Mouse (Mus musculus) heart, adult 2 months (tissue): ENCODE data around the gene Luc7l. TPM values are rescaled to one million over a fixed set of nuclear protein-coding genes. Genes with fewer than 3 reads are reported as not detected.

Experiments used
- DNase-seq, 2 experiments: peaks; one replicate each; pipeline ENCODE4 v3.0.0; 2021
- H3K27ac ChIP-seq: fragments of 200-600 bp; 2 replicates; pipeline ENCODE4 v1.8.1; 2022
- H3K27me3 ChIP-seq: fragments of 200-500 bp; 2 replicates; pipeline ENCODE4 v1.6.1; 2012; ENCODE audit warnings: mild to moderate bottlenecking, low read length, inconsistent platforms, mixed read lengths; ENCODE audit not compliant: control insufficient read depth, insufficient read depth
- H3K36me3 ChIP-seq: fragments of 200-500 bp; 2 replicates; pipeline ENCODE4 v1.6.1; 2012; ENCODE audit warnings: low read length, inconsistent platforms; ENCODE audit not compliant: control insufficient read depth, insufficient read depth
- H3K4me1 ChIP-seq: fragments of 200-500 bp; 2 replicates; pipeline ENCODE4 v1.6.1; 2011; ENCODE audit warnings: low read length; ENCODE audit not compliant: control insufficient read depth, insufficient read depth
- H3K4me3 ChIP-seq: fragments of 200-600 bp; 2 replicates; pipeline ENCODE4 v1.8.1; 2022
- H3K79me2 ChIP-seq: fragments of 200-500 bp; replicated peaks from 2 replicates; pipeline ENCODE4 v1.6.1; 2012; ENCODE audit warnings: mild to moderate bottlenecking, inconsistent platforms, low read length, moderate library complexity, mixed read lengths; ENCODE audit not compliant: control insufficient read depth, insufficient read depth
- H3K9ac ChIP-seq: fragments of 200-500 bp; 2 replicates; pipeline ENCODE4 v1.6.1; 2012; ENCODE audit warnings: low read depth, mild to moderate bottlenecking, control low read depth, inconsistent platforms, low read length, mixed read lengths
- CTCF ChIP-seq: fragments of 200-600 bp; IDR thresholded peaks from 2 replicates; pipeline ENCODE4 v1.8.1; 2022; ENCODE audit warnings: antibody characterized with exemption, mild to moderate bottlenecking, moderate library complexity
- EP300 ChIP-seq: fragments of 200-500 bp; IDR thresholded peaks from 2 replicates; pipeline ENCODE4 v1.6.1; 2011; ENCODE audit warnings: low read depth, low read length, control low read depth; ENCODE audit not compliant: insufficient read depth
- POLR2A ChIP-seq: fragments of 200-500 bp; IDR thresholded peaks from 2 replicates; pipeline ENCODE4 v1.6.1; 2011; ENCODE audit warnings: mild to moderate bottlenecking, low read depth, low read length, control low read depth; ENCODE audit not compliant: insufficient read depth
- WGBS: fragments of 180-500 bp; shearing (Covaris S2); methylation state at CpG from one replicate; pipeline ENCODE4 v1.1.7; 2018; 5-methylcytosine and 5-hydroxymethylcytosine counted together
- intact Hi-C: fragments of 180-260 bp; cut with DNase I; formaldehyde crosslinking; loops from one replicate; pipeline ENCODE4 v1.15.1; 2025
- polyA plus RNA-seq: library from polyadenylated mRNA; depleted of rRNA; stranded (reverse); fragments of >200 nt; gene quantifications from 2 replicates; pipeline ENCODE4 v1.2.3, GENCODE M21; 2012
- total RNA-seq, 2 experiments: library from RNA; stranded (reverse); gene quantifications; 2 replicates each; pipeline ENCODE4 v1.2.3; 2021

The Luc7l gene
- total and polyA plus RNA-seq, 3 experiments: 13.2 to 16.3 (median 13.6) TPM

DNA sequence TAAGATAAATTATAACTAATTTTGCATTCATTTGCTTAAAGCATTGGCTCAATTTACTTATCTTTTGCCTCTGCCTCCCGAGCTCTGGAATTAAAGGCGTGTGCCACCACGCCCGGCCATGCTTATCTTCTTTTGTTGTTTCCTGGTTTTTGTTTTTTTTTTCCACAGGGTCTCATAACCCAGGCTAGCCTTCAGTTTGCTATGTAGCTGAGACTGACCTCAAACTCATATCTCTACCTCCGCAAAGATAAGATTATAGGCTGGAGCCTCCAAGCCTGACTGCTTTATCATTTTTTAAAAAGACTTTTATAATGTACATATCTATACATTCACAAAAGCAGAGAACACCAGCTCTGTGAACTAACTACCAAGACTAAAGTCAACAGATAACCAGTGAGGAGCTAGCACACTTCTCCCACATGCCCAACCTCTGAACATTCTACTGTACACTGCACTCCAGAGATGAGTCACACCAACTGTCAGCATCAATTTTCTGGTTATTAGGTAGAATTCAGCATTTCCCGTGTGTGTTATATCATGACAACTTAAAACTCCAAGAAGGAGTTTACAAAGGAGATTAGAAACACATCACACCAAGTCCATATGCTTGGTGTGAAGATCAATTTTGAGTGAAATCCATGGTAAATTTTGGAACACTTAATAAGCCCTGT, 12.4 kb upstream of the Luc7l start:
- Histone ChIP-seq H3K79me2 (peaks cover 1% of the 10 kb centered on the region; the same call in 1 of the 2 replicates), H3K4me1 (peaks cover 4% of the 10 kb centered on the region; the same call in 1 of the 2 replicates), H3K4me3 (no peak overlapping the region), H3K27me3 (no peaks in the 10 kb centered on the region), H3K9ac (no peak overlapping the region), H3K27ac (no peak overlapping the region), H3K36me3 (peaks cover 2% of the 10 kb centered on the region; the same call in 1 of the 2 replicates)
- WGBS: 54% methylated on average over 6 of the region's 6 CpGs
- intact Hi-C loops: loop anchor here (5.0 kb wide), 2 partner anchors 103 to 118 kb away; partner anchors contain the start of genes Axin1 and Mrpl28
- DNase-seq: no peak
- TF ChIP-seq CTCF (no peak), EP300 (no peak), POLR2A (no peak)

DNA sequence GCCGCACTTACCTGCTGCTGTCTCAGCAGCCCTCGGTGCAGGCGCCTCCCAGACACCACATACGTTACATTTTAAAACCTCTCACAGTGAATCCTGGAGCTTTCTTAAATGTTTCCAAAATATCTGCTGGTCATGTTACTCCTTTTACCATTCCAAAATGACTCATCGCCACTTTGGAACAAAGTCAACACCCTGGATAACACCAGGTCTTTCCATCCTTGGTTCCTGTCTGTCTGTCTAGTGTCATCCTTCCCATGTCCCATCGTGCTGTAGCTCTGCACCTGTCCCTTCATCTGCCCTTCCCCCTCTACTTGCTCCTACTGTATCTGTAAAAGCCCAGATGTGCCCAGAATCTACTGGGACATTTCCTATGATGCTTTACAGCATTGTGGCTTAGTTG, 11.7 kb upstream of the Luc7l start:
- peaks cover 4% of the 10 kb centered on the region; the same call in 1 of the 2 replicates for H3K4me1 ChIP-seq
- peaks cover 1% of the 10 kb centered on the region; the same call in 1 of the 2 replicates for H3K36me3 ChIP-seq
- H3K9ac ChIP-seq: no peak overlapping the region
- no peaks in the 10 kb centered on the region for H3K27me3 ChIP-seq
- no peak overlapping the region for H3K27ac ChIP-seq
- TF ChIP-seq CTCF: no peak
- no peak for TF ChIP-seq EP300
- TF ChIP-seq POLR2A: no peak
- WGBS: 59% methylated on average over 6 of the region's 6 CpGs
- H3K4me3 ChIP-seq: no peak overlapping the region
- H3K79me2 ChIP-seq: peaks cover 1% of the 10 kb centered on the region; the same call in 1 of the 2 replicates
- no peak for DNase-seq
- intact Hi-C loops: loop anchor here (5.0 kb wide), 2 partner anchors 104 to 119 kb away; partner anchors contain the start of genes Axin1 and Mrpl28

GRCm38 (mm10) chr17:26243471-26244100, 9.1 kb upstream of the Luc7l start:
- intact Hi-C loops: loop anchor here (5.0 kb wide), 2 partner anchors 106 to 121 kb away; partner anchors contain the start of genes Axin1 and Mrpl28
- Histone ChIP-seq H3K27ac (peak overlapping the region; percentile 89), H3K4me3 (peak overlapping the region; percentile 66), H3K36me3 (no peaks in the 10 kb centered on the region; the same call in 1 of the 2 replicates), H3K4me1 (peaks cover 4% of the 10 kb centered on the region; the same call in 1 of the 2 replicates), H3K9ac (peak overlapping the region; percentile 82), H3K27me3 (no peaks in the 10 kb centered on the region), H3K79me2 (no peaks in the 10 kb centered on the region)
- no peak for DNase-seq
- TF ChIP-seq EP300 (no peak), CTCF (peak; percentile 53)
- WGBS: 2% methylated on average over 32 of the region's 32 CpGs

GRCm38 (mm10) chr17:26244101-26244841, 8.4 kb upstream of the Luc7l start, which contains the start of gene Fam234a:
Fam234a (minus strand) TSS chr17:26244242.
- H3K4me1 ChIP-seq: peaks cover 4% of the 10 kb centered on the region; the same call in 1 of the 2 replicates
- H3K9ac ChIP-seq: peak within 1 kb of the TSS; percentile 82
- H3K79me2 ChIP-seq: no peaks in the 10 kb centered on the region
- H3K36me3 ChIP-seq: no peaks in the 10 kb centered on the region; the same call in 1 of the 2 replicates
- DNase-seq: peak; percentile 94 to 95
- WGBS: 5% methylated on average over 32 of the region's 33 CpGs
- peak within 1 kb of the TSS; percentile 66 for H3K4me3 ChIP-seq
- intact Hi-C loops: loop anchor here (5.0 kb wide), 2 partner anchors 107 to 122 kb away; partner anchors contain the start of genes Axin1 and Mrpl28
- H3K27me3 ChIP-seq: no peaks in the 10 kb centered on the region
- TF ChIP-seq POLR2A (peak; percentile 65), CTCF (peak; percentile 43), EP300 (peak; percentile 59; the same call in 1 of the 2 replicates)
- peak within 1 kb of the TSS; percentile 89 for H3K27ac ChIP-seq

DNA sequence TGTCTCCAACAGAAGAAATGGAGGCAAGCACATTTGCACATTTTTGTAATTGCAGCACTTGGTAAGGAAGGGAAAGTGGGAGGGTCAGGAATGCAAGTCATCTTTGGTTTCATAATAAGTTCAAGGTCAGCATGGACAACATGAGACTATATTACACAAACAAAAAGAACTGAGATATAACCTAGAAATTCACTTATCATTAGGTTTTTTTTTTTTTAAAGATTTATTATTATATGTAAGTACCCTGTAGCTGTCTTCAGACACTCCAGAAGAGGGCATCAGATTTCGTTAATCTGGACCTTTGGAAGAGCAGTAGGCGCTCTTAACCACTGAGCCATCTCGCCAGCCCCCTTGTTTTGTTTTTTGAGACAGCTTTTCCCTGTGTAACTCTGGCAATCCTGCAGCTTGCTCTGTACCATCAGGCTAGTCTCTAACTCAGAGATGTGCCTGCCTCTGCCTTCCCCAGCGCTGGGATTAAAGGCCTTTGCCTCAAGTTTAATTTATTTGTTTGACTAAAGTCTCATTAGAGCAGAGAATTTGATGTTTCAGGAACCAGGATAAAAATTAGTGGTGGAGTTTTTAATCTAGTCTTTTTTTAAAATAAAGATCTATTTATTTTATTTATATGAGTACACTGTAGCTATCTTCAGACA, 684 bp upstream of the Luc7l start:
- intact Hi-C loops: loop anchor here (5.0 kb wide), 2 partner anchors 460 to 955 kb away; no protein-coding TSS in a partner anchor
- no peaks in the 10 kb centered on the region for H3K27me3 ChIP-seq
- no peaks in the 10 kb centered on the region; the same call in 1 of the 2 replicates for H3K79me2 ChIP-seq
- H3K4me3 ChIP-seq: peak overlapping the region; percentile 90
- TF ChIP-seq POLR2A (no peak), CTCF (no peak), EP300 (no peak)
- 62% methylated on average over 4 of the region's 4 CpGs for WGBS
- H3K27ac ChIP-seq: peak overlapping the region; percentile 94
- no peak for DNase-seq
- peaks cover 1% of the 10 kb centered on the region; the same call in 1 of the 2 replicates for H3K4me1 ChIP-seq
- H3K9ac ChIP-seq: no peak overlapping the region
- peaks cover 20% of the 10 kb centered on the region for H3K36me3 ChIP-seq
